Mouse (Mus musculus): ENCODE measurements around the gene Ubl4b. TPM values are rescaled to one million over a fixed set of nuclear protein-coding genes. Genes with fewer than 3 reads are reported as not detected.

Ubl4b gene
- total RNA-seq, 1 experiment from 2014 or later, result not detected

GRCm38 (mm10) chr3:107537504-107537889 lies 17.4 kb downstream of the Ubl4b start:
- no peak for ATAC-seq (replicated peaks in 1 of 2; ENCODE audit: insufficient read depth in 1 of 2, low FRiP score in 2 of 2, low TSS enrichment in 1 of 2, low read depth in 1 of 2, poor library complexity in 2 of 2, severe bottlenecking in 2 of 2)

GRCm38 (mm10) chr3:107536810-107537503 lies 17.9 kb downstream of the Ubl4b start:
- no peak for ATAC-seq (replicated peaks in 1 of 2; ENCODE audit: insufficient read depth in 1 of 2, low FRiP score in 2 of 2, low TSS enrichment in 1 of 2, low read depth in 1 of 2, poor library complexity in 2 of 2, severe bottlenecking in 2 of 2)

GRCm38 (mm10) chr3:107534951-107535350 lies 19.9 kb downstream of the Ubl4b start:
- no peak for ATAC-seq (replicated peaks in 1 of 2; ENCODE audit: insufficient read depth in 1 of 2, low FRiP score in 2 of 2, low TSS enrichment in 1 of 2, low read depth in 1 of 2, poor library complexity in 2 of 2, severe bottlenecking in 2 of 2)

- ATAC-seq (replicated peaks in 1 of 2; ENCODE audit: insufficient read depth in 1 of 2, low FRiP score in 2 of 2, low TSS enrichment in 1 of 2, low read depth in 1 of 2, poor library complexity in 2 of 2, severe bottlenecking in 2 of 2), result no peak
These were observed 21.3 kb downstream of the Ubl4b start for GRCm38 (mm10) chr3:107533532-107533931.

DNA sequence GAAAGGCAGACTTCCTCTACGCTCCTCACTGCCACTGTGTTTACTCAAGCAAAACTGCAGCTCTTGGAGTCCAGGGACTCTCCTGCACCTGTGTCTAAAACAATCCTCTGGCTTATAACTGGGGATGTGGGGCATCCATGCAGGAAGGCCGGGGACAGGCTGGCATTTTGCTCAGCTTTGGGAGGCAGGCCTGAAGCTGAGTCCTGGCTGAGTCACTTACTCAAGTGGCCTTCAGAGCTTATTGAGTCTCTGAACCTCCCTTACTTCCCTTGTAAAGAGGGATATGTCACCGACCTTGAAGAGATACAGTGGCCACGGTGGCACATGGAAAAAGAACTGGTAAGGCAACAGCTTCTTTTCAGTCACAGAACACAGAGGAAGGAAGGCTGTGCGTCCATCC lies 24.3 kb downstream of the Ubl4b start:
- no peak for ATAC-seq (replicated peaks in 1 of 2; ENCODE audit: insufficient read depth in 1 of 2, low FRiP score in 2 of 2, low TSS enrichment in 1 of 2, low read depth in 1 of 2, poor library complexity in 2 of 2, severe bottlenecking in 2 of 2)

DNA sequence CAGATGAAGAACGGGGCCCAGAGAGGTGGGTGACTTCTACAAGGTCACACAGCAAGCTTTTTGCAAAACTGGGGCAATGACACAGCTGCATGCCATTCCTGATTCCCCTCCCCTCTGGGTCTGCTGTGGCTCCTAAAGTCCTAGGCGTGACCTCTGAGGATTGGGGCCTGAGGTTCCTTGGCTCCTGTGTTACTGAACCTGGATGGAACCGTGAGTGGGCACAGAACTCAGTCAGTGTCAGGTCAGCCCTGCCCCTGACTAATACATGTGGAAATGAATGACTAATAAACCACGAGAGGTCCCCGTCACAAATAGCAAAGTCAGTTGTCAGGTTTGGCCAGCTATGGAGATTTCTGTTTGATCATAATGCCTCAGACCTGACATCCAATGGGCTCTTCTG lies 25.7 kb downstream of the Ubl4b start:
- ATAC-seq (replicated peaks in 1 of 2; ENCODE audit: insufficient read depth in 1 of 2, low FRiP score in 2 of 2, low TSS enrichment in 1 of 2, low read depth in 1 of 2, poor library complexity in 2 of 2, severe bottlenecking in 2 of 2), result no peak

DNA sequence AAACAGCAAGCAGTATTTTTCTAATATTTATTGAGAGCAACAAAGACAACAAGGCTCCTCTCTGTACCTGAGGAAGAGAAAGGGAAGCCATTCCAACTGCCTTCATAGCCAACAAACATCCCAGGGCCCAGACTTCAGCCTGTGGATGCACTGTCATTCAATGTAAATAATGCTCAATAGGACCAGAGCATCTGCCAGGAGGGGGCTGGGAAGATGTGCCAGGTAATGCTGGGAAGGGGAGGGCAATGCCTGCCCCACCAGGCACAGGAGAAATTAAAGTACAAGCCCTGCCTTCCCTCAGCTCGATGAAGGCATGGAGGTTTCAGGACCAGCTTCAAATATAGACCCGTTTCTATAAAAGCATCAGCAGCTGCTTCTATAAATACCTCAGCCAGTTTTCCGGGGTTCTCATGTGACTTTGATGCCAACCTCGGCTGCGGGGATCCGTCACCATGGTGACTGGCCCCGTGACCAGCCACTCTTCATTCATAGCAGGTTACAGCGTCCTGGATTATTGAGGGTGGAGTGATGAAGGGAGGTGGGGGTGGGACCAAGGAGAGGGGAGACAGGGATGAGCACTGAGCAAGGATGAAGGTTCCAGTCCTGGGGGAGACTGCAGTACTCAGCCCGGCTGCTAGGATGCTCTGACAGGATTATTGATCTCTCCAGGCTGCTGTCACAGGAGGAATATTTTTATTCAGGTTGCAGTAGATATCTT lies 26.3 kb downstream of the Ubl4b start:
- 0 out of 4 replicates have a peak, but pooled peaks of 1 of the 2 experiments have one; percentile 22 for ATAC-seq (replicated peaks in 1 of 2; ENCODE audit: insufficient read depth in 1 of 2, low FRiP score in 2 of 2, low TSS enrichment in 1 of 2, low read depth in 1 of 2, poor library complexity in 2 of 2, severe bottlenecking in 2 of 2)

GRCm38 (mm10) chr3:107524547-107524946 lies 30.3 kb downstream of the Ubl4b start:
- no peak for ATAC-seq (replicated peaks in 1 of 2; ENCODE audit: insufficient read depth in 1 of 2, low FRiP score in 2 of 2, low TSS enrichment in 1 of 2, low read depth in 1 of 2, poor library complexity in 2 of 2, severe bottlenecking in 2 of 2)

DNA sequence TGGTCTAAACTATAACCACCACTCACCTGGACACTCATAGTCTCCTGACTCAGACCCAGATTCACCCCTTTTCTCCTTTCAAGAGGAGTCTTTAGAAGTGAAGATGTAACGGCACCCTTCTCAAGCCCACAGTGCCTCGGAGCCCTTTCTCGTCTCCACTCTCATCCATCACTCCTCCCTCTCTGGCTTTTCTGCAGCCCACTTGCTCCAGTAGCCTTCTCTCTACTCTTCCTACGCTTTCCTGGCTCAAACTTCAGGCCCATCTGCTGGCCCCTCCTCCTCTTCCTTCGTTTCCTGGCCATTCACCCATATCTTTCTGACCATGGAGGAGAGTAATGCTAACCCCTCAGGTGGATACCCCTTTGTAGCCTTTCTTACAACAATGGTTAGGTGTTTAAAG lies 33.9 kb downstream of the Ubl4b start:
- ATAC-seq (replicated peaks in 1 of 2; ENCODE audit: insufficient read depth in 1 of 2, low FRiP score in 2 of 2, low TSS enrichment in 1 of 2, low read depth in 1 of 2, poor library complexity in 2 of 2, severe bottlenecking in 2 of 2), result no peak

- ATAC-seq (replicated peaks in 1 of 2; ENCODE audit: insufficient read depth in 1 of 2, low FRiP score in 2 of 2, low TSS enrichment in 1 of 2, low read depth in 1 of 2, poor library complexity in 2 of 2, severe bottlenecking in 2 of 2), result peak; percentile 44 to 63; a peak in 3 of 4 replicates
These were observed 37.2 kb downstream of the Ubl4b start, which contains the start of gene Slc6a17 for GRCm38 (mm10) chr3:107517631-107518108. Gene Slc6a17 (minus strand): TSS chr3:107518018.

DNA sequence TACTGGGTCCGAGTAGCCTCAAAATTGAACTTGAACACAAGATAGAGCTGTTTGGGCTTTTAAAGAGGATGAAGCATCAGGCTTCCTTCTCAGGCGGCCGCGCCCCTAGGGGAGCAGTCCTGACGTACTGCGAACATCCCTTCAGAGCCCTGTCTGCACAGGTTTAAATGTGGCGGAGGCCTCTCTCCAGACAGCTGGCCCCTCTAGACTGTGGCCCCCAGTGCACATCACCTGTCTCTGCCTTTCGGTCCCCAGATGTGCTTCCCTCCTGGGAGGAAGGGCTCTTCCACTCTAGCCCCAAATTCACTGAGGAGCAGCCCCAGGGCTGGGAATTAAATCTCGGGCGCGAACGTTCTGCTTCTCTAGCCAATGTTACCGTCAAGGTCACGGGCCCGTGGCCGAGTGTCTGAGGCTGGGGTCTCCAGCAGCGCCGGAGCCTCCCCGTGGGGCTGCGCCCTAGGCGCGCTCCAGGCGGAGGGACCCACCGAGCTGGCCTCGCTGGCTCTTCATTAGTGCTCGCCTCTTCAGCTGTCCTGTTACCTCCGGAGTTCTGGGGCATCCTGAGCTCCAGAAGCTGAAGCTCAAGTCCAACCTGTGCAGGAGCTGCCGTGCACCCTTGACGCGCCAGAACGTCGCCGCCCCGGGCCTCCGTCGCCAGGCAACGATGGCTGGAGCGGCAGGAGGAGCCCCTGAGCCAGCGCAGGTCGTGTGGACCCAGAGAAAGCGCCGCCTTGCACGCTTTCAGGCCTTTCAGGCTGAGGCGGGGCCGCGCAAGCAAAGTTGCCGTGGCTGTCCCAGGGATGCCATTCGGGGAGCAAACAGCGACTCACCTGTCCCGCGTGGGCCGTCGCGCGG lies 37.9 kb downstream of the Ubl4b start:
- peak in 1 of 2 experiments; percentile 33; a peak in 2 of 4 replicates for ATAC-seq (replicated peaks in 1 of 2; ENCODE audit: insufficient read depth in 1 of 2, low FRiP score in 2 of 2, low TSS enrichment in 1 of 2, low read depth in 1 of 2, poor library complexity in 2 of 2, severe bottlenecking in 2 of 2)

- ATAC-seq (replicated peaks in 1 of 2; ENCODE audit: insufficient read depth in 1 of 2, low FRiP score in 2 of 2, low TSS enrichment in 1 of 2, low read depth in 1 of 2, poor library complexity in 2 of 2, severe bottlenecking in 2 of 2), result no peak
These were observed 38.9 kb downstream of the Ubl4b start for GRCm38 (mm10) chr3:107515989-107516388.

GRCm38 (mm10) chr3:107511416-107511815 lies 43.5 kb downstream of the Ubl4b start:
- ATAC-seq (replicated peaks in 1 of 2; ENCODE audit: insufficient read depth in 1 of 2, low FRiP score in 2 of 2, low TSS enrichment in 1 of 2, low read depth in 1 of 2, poor library complexity in 2 of 2, severe bottlenecking in 2 of 2), result no peak

- no peak for ATAC-seq (replicated peaks in 1 of 2; ENCODE audit: insufficient read depth in 1 of 2, low FRiP score in 2 of 2, low TSS enrichment in 1 of 2, low read depth in 1 of 2, poor library complexity in 2 of 2, severe bottlenecking in 2 of 2)
These were observed 46.2 kb downstream of the Ubl4b start for GRCm38 (mm10) chr3:107508696-107509095.

- no peak for ATAC-seq (replicated peaks in 1 of 2; ENCODE audit: insufficient read depth in 1 of 2, low FRiP score in 2 of 2, low TSS enrichment in 1 of 2, low read depth in 1 of 2, poor library complexity in 2 of 2, severe bottlenecking in 2 of 2)
These were observed 46.9 kb downstream of the Ubl4b start for GRCm38 (mm10) chr3:107507966-107508365.

GRCm38 (mm10) chr3:107506531-107506930 lies 48.3 kb downstream of the Ubl4b start:
- no peak for ATAC-seq (replicated peaks in 1 of 2; ENCODE audit: insufficient read depth in 1 of 2, low FRiP score in 2 of 2, low TSS enrichment in 1 of 2, low read depth in 1 of 2, poor library complexity in 2 of 2, severe bottlenecking in 2 of 2)

- no peak for ATAC-seq (replicated peaks in 1 of 2; ENCODE audit: insufficient read depth in 1 of 2, low FRiP score in 2 of 2, low TSS enrichment in 1 of 2, low read depth in 1 of 2, poor library complexity in 2 of 2, severe bottlenecking in 2 of 2)
These were observed 49.2 kb downstream of the Ubl4b start for GRCm38 (mm10) chr3:107505464-107506367.
